Comparison of ENCODE assay signal across 9 mouse cellular contexts in the genomic region with DNA sequence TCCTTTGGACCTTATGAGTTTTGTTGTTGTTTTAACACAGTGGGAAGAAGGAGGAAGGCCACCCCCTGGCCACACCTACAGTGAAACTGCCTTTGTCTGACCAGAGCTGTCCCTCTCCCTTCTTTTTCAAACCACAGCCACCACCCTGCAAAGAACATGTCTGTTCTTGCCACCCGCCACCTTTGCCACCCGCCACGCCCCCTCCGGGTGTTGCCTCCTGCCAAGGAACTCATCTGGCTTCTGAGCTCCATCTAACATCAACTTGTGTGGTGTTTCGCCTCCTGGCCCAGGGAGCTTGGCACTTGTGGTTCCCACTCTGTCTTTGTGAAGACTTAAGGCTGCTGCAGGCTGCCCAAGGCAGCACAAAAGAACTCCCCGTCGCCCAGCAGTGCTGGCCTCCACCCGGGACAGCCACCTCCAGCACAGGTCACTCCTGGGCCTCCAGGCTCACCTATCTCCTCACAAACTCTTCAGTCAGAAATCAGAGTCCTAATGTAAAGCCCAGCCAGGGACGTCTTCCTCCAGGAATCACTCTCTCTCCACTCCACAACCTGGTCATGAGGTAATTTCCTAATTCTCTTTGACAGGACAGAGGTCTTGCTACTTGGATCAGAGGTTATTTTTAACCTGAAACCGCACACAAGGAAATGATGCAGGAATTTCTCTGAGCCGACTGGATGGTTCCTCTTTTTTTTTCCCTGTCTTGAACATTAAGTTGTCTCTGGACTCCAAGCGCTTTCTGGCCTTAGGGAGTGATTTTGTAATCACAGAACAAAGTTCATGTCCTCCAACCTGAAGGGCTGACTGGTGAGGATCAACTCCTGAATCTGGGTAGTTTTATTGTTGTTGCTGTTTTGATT. TPM values are rescaled to one million over a fixed set of nuclear protein-coding genes. Genes with fewer than 3 reads are reported as not detected.
A peak's percentile ranks its signal among the peaks of the same experiment; 100 is the strongest.
DNase-seq lines count a peak whose midpoint lies in the region; ATAC-seq and TF ChIP-seq lines count a peak whose summit lies in the region.
"Had no signal": no experiment of that assay in that cellular context is flagged by ENCODE, and none has a peak within 500 bp of the region (broad histone marks: within the 10 kb centered on the region; RNA-seq: fewer than 3 reads in every experiment).

No protein-coding gene starts in this region.

- no peaks in the 10 kb centered on the region for H3K27me3 ChIP-seq in heart, embryonic 10.5 days (ENCODE audit: insufficient read depth, poor library complexity, severe bottlenecking)
- H3K27me3 ChIP-seq in liver, adult 2 months (ENCODE audit: control insufficient read depth, insufficient read depth, low read length) = peaks cover 3% of the 10 kb centered on the region; the same call in 1 of the 2 replicates
- H3K27me3 ChIP-seq in liver, embryonic 11.5 days (replicated peaks; ENCODE audit: control insufficient read depth, insufficient read depth, low read length) = no peaks in the 10 kb centered on the region
- H3K27me3 ChIP-seq in stomach, embryonic 16.5 days (ENCODE audit: control insufficient read depth, insufficient read depth, low read length) = no peaks in the 10 kb centered on the region
- H3K27me3 ChIP-seq in midbrain, embryonic 11.5 days (ENCODE audit: control insufficient read depth, insufficient read depth, low read length) = no peaks in the 10 kb centered on the region
- no peaks in the 10 kb centered on the region for H3K27me3 ChIP-seq in forebrain, embryonic 15.5 days
- H3K27me3 ChIP-seq: lung, embryonic 15.5 days had no signal

- ATAC-seq in liver, embryonic 11.5 days (replicated peaks; ENCODE audit: low FRiP score) = no peak
- 0 out of 2 replicates have a peak, but pooled peaks have one; percentile 20 for ATAC-seq in stomach, embryonic 16.5 days (ENCODE audit: insufficient read depth, low FRiP score)
- ATAC-seq in midbrain, embryonic 11.5 days (ENCODE audit: low FRiP score) = no peak
- no peak for ATAC-seq in forebrain, embryonic 15.5 days (replicated peaks)

- no peak for TF ChIP-seq CTCF in liver, adult 2 months (IDR thresholded peaks at IDR 0.05; ENCODE audit: low read depth, low read length)

- H3K4me3 ChIP-seq in heart, embryonic 10.5 days = no peak overlapping the region
- H3K4me3 ChIP-seq in liver, adult 2 months (ENCODE audit: insufficient read depth, low read depth, low read length) = no peak overlapping the region
- H3K4me3 ChIP-seq in liver, embryonic 11.5 days (ENCODE audit: low read depth, low read length) = no peak overlapping the region
- no peak overlapping the region for H3K4me3 ChIP-seq in stomach, embryonic 16.5 days (replicated peaks; ENCODE audit: low read length)
- H3K4me3 ChIP-seq in midbrain, embryonic 11.5 days (ENCODE audit: low read depth, low read length) = no peak overlapping the region
- no peak overlapping the region for H3K4me3 ChIP-seq in forebrain, embryonic 15.5 days
- H3K4me3 ChIP-seq: lung, embryonic 15.5 days had no signal

- no peak overlapping the region for H3K9ac ChIP-seq in liver, adult 2 months (ENCODE audit: low read depth, low read length)
- no peak overlapping the region for H3K9ac ChIP-seq in liver, embryonic 11.5 days (ENCODE audit: low read depth, low read length)
- peak overlapping the region; percentile 40; the same call in 1 of the 2 replicates for H3K9ac ChIP-seq in stomach, embryonic 16.5 days (ENCODE audit: low read length)
- no peak overlapping the region for H3K9ac ChIP-seq in midbrain, embryonic 11.5 days (ENCODE audit: low read length)
- no peak overlapping the region for H3K9ac ChIP-seq in forebrain, embryonic 15.5 days (replicated peaks)
- H3K9ac ChIP-seq: lung, embryonic 15.5 days had no signal

- no peaks in the 10 kb centered on the region for H3K79me2 ChIP-seq in liver, adult 2 months (ENCODE audit: control insufficient read depth, insufficient read depth, low read length)

- intact Hi-C loops in heart, postnatal 25 days (cut with DNase I) = no loop called here

- H3K9me3 ChIP-seq in heart, embryonic 10.5 days = no peaks in the 10 kb centered on the region
- no peaks in the 10 kb centered on the region for H3K9me3 ChIP-seq in liver, embryonic 11.5 days (ENCODE audit: control insufficient read depth, low read length)
- H3K9me3 ChIP-seq in stomach, embryonic 16.5 days (replicated peaks; ENCODE audit: control insufficient read depth, low read length) = no peaks in the 10 kb centered on the region
- H3K9me3 ChIP-seq in midbrain, embryonic 11.5 days (ENCODE audit: control insufficient read depth, low read length) = no peaks in the 10 kb centered on the region
- H3K9me3 ChIP-seq in forebrain, embryonic 15.5 days = no peaks in the 10 kb centered on the region
- H3K9me3 ChIP-seq: lung, embryonic 15.5 days had no signal

- H3K27ac ChIP-seq in heart, embryonic 10.5 days = peak overlapping the region; percentile 56; the same call in 1 of the 2 replicates
- no peak overlapping the region for H3K27ac ChIP-seq in liver, adult 2 months (replicated peaks; ENCODE audit: insufficient read depth, low read depth, low read length)
- H3K27ac ChIP-seq in liver, embryonic 11.5 days (ENCODE audit: low read depth, low read length) = no peak overlapping the region
- H3K27ac ChIP-seq in stomach, embryonic 16.5 days (ENCODE audit: low read length) = peak overlapping the region; percentile 71
- H3K27ac ChIP-seq in midbrain, embryonic 11.5 days (ENCODE audit: low read depth, low read length) = no peak overlapping the region
- H3K27ac ChIP-seq in forebrain, embryonic 15.5 days (replicated peaks) = no peak overlapping the region
- H3K27ac ChIP-seq: lung, embryonic 15.5 days had no signal

- H3K36me3 ChIP-seq in heart, embryonic 10.5 days = no peaks in the 10 kb centered on the region
- no peaks in the 10 kb centered on the region for H3K36me3 ChIP-seq in liver, adult 2 months (ENCODE audit: control insufficient read depth, insufficient read depth, low read length)
- H3K36me3 ChIP-seq in liver, embryonic 11.5 days (ENCODE audit: control insufficient read depth, insufficient read depth, low read length) = no peaks in the 10 kb centered on the region
- no peaks in the 10 kb centered on the region for H3K36me3 ChIP-seq in stomach, embryonic 16.5 days (ENCODE audit: control insufficient read depth, insufficient read depth, low read length)
- no peaks in the 10 kb centered on the region for H3K36me3 ChIP-seq in midbrain, embryonic 11.5 days (ENCODE audit: control insufficient read depth, insufficient read depth, low read length)
- H3K36me3 ChIP-seq in forebrain, embryonic 15.5 days = no peaks in the 10 kb centered on the region
- H3K36me3 ChIP-seq: lung, embryonic 15.5 days had no signal

- no peak for DNase-seq in heart, embryonic 10.5 days (ENCODE audit: low spot score)
- DNase-seq in heart, postnatal 25 days (ENCODE audit: low spot score) = no peak
- peak; percentile 71 for DNase-seq in liver, adult 2 months (ENCODE audit: extremely low read depth, low read depth, low spot score)
- DNase-seq in liver, embryonic 11.5 days (ENCODE audit: low spot score) = no peak
- peak; percentile 30 for DNase-seq in gonadal fat pad, adult 2 months (ENCODE audit: low read depth)
- no peak for DNase-seq in midbrain, embryonic 11.5 days (ENCODE audit: low spot score, missing footprints)

- peaks cover 28% of the 10 kb centered on the region for H3K4me1 ChIP-seq in heart, embryonic 10.5 days
- no peaks in the 10 kb centered on the region; the same call in 1 of the 2 replicates for H3K4me1 ChIP-seq in liver, adult 2 months (ENCODE audit: control insufficient read depth, insufficient read depth, low read length)
- H3K4me1 ChIP-seq in liver, embryonic 11.5 days (replicated peaks; ENCODE audit: control insufficient read depth, insufficient read depth, low read length) = peaks cover 2% of the 10 kb centered on the region; the same call in 1 of the 2 replicates
- H3K4me1 ChIP-seq in stomach, embryonic 16.5 days (ENCODE audit: control insufficient read depth, insufficient read depth, low read length) = peaks cover 22% of the 10 kb centered on the region
- H3K4me1 ChIP-seq in midbrain, embryonic 11.5 days (ENCODE audit: control insufficient read depth, insufficient read depth, low read length) = no peaks in the 10 kb centered on the region; the same call in 1 of the 2 replicates
- H3K4me1 ChIP-seq in forebrain, embryonic 15.5 days = peaks cover 26% of the 10 kb centered on the region

- WGBS in heart, embryonic 10.5 days = 56% methylated on average over 12 of the region's 12 CpGs
- 59% methylated on average over 12 of the region's 12 CpGs for WGBS in liver, adult 2 months
- 53% methylated on average over 12 of the region's 12 CpGs for WGBS in liver, embryonic 11.5 days
- 59% methylated on average over 12 of the region's 12 CpGs for WGBS in stomach, embryonic 16.5 days
- WGBS in midbrain, embryonic 11.5 days = 78% methylated on average over 12 of the region's 12 CpGs
- WGBS in forebrain, embryonic 15.5 days = 76% methylated on average over 12 of the region's 12 CpGs

- H3K4me2 ChIP-seq in liver, embryonic 11.5 days = no peak overlapping the region
- peak overlapping the region; percentile 13; the same call in 1 of the 2 replicates for H3K4me2 ChIP-seq in stomach, embryonic 16.5 days (ENCODE audit: low read depth, low read length)
- no peak overlapping the region for H3K4me2 ChIP-seq in midbrain, embryonic 11.5 days
- no peak overlapping the region for H3K4me2 ChIP-seq in forebrain, embryonic 15.5 days (replicated peaks)
- H3K4me2 ChIP-seq: lung, embryonic 15.5 days had no signal

- no peak for TF ChIP-seq POLR2A in liver, adult 2 months (IDR thresholded peaks at IDR 0.05; ENCODE audit: extremely low read depth, insufficient read depth, low read length)

RNA-seq across cellular contexts. Expression of a gene that starts 18.5 kb away (rescaled TPM):
- 0.65 and 1.3 TPM in 2 replicates for polyA plus RNA-seq in heart, embryonic 10.5 days (2016; fragmentation: Nextera tagmentation; extraction: Ambion mirVana)
- total RNA-seq in heart, postnatal 25 days (2021) = 10 to 100 TPM; 24.3 to 30.9 TPM
- 0.40 and 0.65 TPM in 2 replicates for total RNA-seq in liver, adult 2 months (2014; rRNA removed)
- 0.66 and 0.89 TPM in 2 replicates for polyA plus RNA-seq in liver, adult 2 months (2012; rRNA removed)
- 0.34 and 0.35 TPM in 2 replicates for polyA plus RNA-seq in liver, embryonic 11.5 days (2014; fragmentation: Nextera tagmentation; extraction: Ambion mirVana)
- polyA plus RNA-seq in gonadal fat pad, adult 2 months (2012; rRNA removed) = 2.3 and 2.7 TPM in 2 replicates
- 0.34 and 0.44 TPM in 2 replicates for polyA plus RNA-seq in stomach, embryonic 16.5 days (2015; fragmentation: Nextera tagmentation; extraction: Ambion mirVana)
- 0.15 and 0.28 TPM in 2 replicates for polyA plus RNA-seq in midbrain, embryonic 11.5 days (2014; fragmentation: Nextera tagmentation; extraction: Ambion mirVana)
- 1.6 TPM in 2 replicates for polyA plus RNA-seq in forebrain, embryonic 15.5 days (2015; fragmentation: Nextera tagmentation; extraction: Ambion mirVana)

Comparison
In these comparisons a context has a peak if more than half of its experiments do, and no peak if none do; other contexts are left out.
1. DNase-seq: peak in liver, adult 2 months (single experiment) and gonadal fat pad, adult 2 months (single experiment); none in heart, embryonic 10.5 days (single experiment), heart, postnatal 25 days (single experiment), liver, embryonic 11.5 days (single experiment) and midbrain, embryonic 11.5 days (single experiment).
2. H3K27ac ChIP-seq: peak in heart, embryonic 10.5 days (single experiment) and stomach, embryonic 16.5 days (single experiment); none in liver, adult 2 months (single experiment), liver, embryonic 11.5 days (single experiment), midbrain, embryonic 11.5 days (single experiment) and forebrain, embryonic 15.5 days (single experiment).